In genomic region chr2:59697123-59697522, GRCm38 (mm10) we compare ENCODE assay signal across 11 mouse cellular contexts.
A peak's percentile ranks its signal among the peaks of the same experiment; 100 is the strongest.
DNase-seq lines count a peak whose midpoint lies in the region; ATAC-seq and TF ChIP-seq lines count a peak whose summit lies in the region.
"Had no signal": no experiment of that assay in that cellular context is flagged by ENCODE, and none has a peak within 500 bp of the region (broad histone marks: within the 10 kb centered on the region; RNA-seq: fewer than 3 reads in every experiment).

No protein-coding gene starts in this region.

- 63% methylated on average over 3 of the region's 3 CpGs for WGBS in liver, embryonic 13.5 days (ENCODE audit: insufficient replicate concordance)
- WGBS in kidney, embryonic 15.5 days: 67% methylated on average over 3 of the region's 3 CpGs
- 72% methylated on average over 3 of the region's 3 CpGs for WGBS in stomach, postnatal 0 days

- no peak overlapping the region for H3K9ac ChIP-seq in liver, embryonic 13.5 days
- H3K9ac ChIP-seq in kidney, embryonic 15.5 days: no peak overlapping the region
- no peak overlapping the region for H3K9ac ChIP-seq in stomach, postnatal 0 days (ENCODE audit: low read length)
- H3K9ac ChIP-seq: liver, embryonic 14.5 days; neural tube, embryonic 15.5 days had no signal

- no peak for DNase-seq in gastrocnemius, adult 2 months
- DNase-seq in gastrocnemius, postnatal 25 days: no peak
- DNase-seq in liver, embryonic 13.5 days: no peak
- DNase-seq in liver: no peak
- DNase-seq in stomach, postnatal 0 days (ENCODE audit: low spot score): no peak
- no peak for DNase-seq in retina, postnatal 1 day
- DNase-seq: spleen, adult 18-20 months had no signal

- no peak overlapping the region for H3K4me2 ChIP-seq in liver, embryonic 13.5 days
- no peak overlapping the region for H3K4me2 ChIP-seq in kidney, embryonic 15.5 days
- no peak overlapping the region for H3K4me2 ChIP-seq in stomach, postnatal 0 days (replicated peaks; ENCODE audit: low read depth)

- no peaks in the 10 kb centered on the region for H3K36me3 ChIP-seq in liver, embryonic 13.5 days
- H3K36me3 ChIP-seq in kidney, embryonic 15.5 days: peaks cover 10% of the 10 kb centered on the region
- no peaks in the 10 kb centered on the region for H3K36me3 ChIP-seq in stomach, postnatal 0 days (ENCODE audit: control insufficient read depth, insufficient read depth, low read length)
- H3K36me3 ChIP-seq: neural tube, embryonic 15.5 days had no signal

- TF ChIP-seq EP300 in stomach, postnatal 0 days (optimal IDR thresholded peaks at IDR 0.05): no peak

- H3K27me3 ChIP-seq in liver, embryonic 13.5 days: no peaks in the 10 kb centered on the region
- no peaks in the 10 kb centered on the region for H3K27me3 ChIP-seq in kidney, embryonic 15.5 days
- no peaks in the 10 kb centered on the region for H3K27me3 ChIP-seq in stomach, postnatal 0 days (ENCODE audit: control insufficient read depth, insufficient read depth, low read length)
- H3K27me3 ChIP-seq: neural tube, embryonic 15.5 days had no signal

- H3K9me3 ChIP-seq in liver, embryonic 13.5 days (replicated peaks): no peaks in the 10 kb centered on the region
- H3K9me3 ChIP-seq in kidney, embryonic 15.5 days (replicated peaks): no peaks in the 10 kb centered on the region
- H3K9me3 ChIP-seq in stomach, postnatal 0 days (ENCODE audit: control insufficient read depth, low read length): no peaks in the 10 kb centered on the region
- H3K9me3 ChIP-seq: neural tube, embryonic 15.5 days had no signal

- peak overlapping the region; percentile 66 for H3K27ac ChIP-seq in gastrocnemius, adult 2 months
- H3K27ac ChIP-seq in liver, embryonic 13.5 days: 0 out of 2 replicates have a peak overlapping the region, but pooled peaks have one; percentile 29
- peak overlapping the region; percentile 90 for H3K27ac ChIP-seq in kidney, embryonic 15.5 days
- H3K27ac ChIP-seq in stomach, postnatal 0 days (replicated peaks): peak overlapping the region; percentile 74
- H3K27ac ChIP-seq: liver, embryonic 14.5 days had no signal

- H3K4me1 ChIP-seq in liver, embryonic 13.5 days (replicated peaks): peaks cover 27% of the 10 kb centered on the region
- peaks cover 54% of the 10 kb centered on the region for H3K4me1 ChIP-seq in kidney, embryonic 15.5 days
- H3K4me1 ChIP-seq in stomach, postnatal 0 days (replicated peaks; ENCODE audit: control insufficient read depth, insufficient read depth): no peaks in the 10 kb centered on the region; the same call in 1 of the 2 replicates

- intact Hi-C loops in gastrocnemius, adult 2 months (cut with DNase I): no loop called here

- ATAC-seq in liver, embryonic 13.5 days (ENCODE audit: low read depth): no peak
- ATAC-seq in kidney, embryonic 15.5 days (replicated peaks; ENCODE audit: low FRiP score): no peak
- no peak for ATAC-seq in stomach, postnatal 0 days (ENCODE audit: low FRiP score, low TSS enrichment)
- ATAC-seq in cerebellum, adult (ENCODE audit: insufficient number of reproducible peaks, low FRiP score, low TSS enrichment): no peak

- TF ChIP-seq CTCF in gastrocnemius, adult 2 months (IDR thresholded peaks at IDR 0.05): no peak
- TF ChIP-seq CTCF in stomach, postnatal 0 days (IDR thresholded peaks at IDR 0.05; ENCODE audit: low read depth): no peak

- no peak overlapping the region for H3K4me3 ChIP-seq in gastrocnemius, adult 2 months
- H3K4me3 ChIP-seq in liver, embryonic 13.5 days (replicated peaks): no peak overlapping the region
- H3K4me3 ChIP-seq in kidney, embryonic 15.5 days (replicated peaks): no peak overlapping the region
- H3K4me3 ChIP-seq in stomach, postnatal 0 days (ENCODE audit: low read depth, low read length): no peak overlapping the region
- H3K4me3 ChIP-seq: neural tube, embryonic 15.5 days had no signal

Comparison
In these comparisons a context has a peak if more than half of its experiments do, and no peak if none do; other contexts are left out.
1. H3K27ac ChIP-seq: peak in every context shown above with its lines; median percentile 90 in kidney, embryonic 15.5 days; 74 in stomach, postnatal 0 days; 66 in gastrocnemius, adult 2 months; 29 in liver, embryonic 13.5 days.